Comparison of ENCODE assay signal across 27 mouse cellular contexts in genomic region chr6:145418856-145419255, GRCm38 (mm10).
DNase-seq lines count a peak whose midpoint lies in the region; ATAC-seq and TF ChIP-seq lines count a peak whose summit lies in the region.
"Had no signal": no experiment of that assay in that cellular context is flagged by ENCODE, and none has a peak within 500 bp of the region (broad histone marks: within the 10 kb centered on the region; RNA-seq: fewer than 3 reads in every experiment).

No protein-coding gene starts in this region.

- no peak for TF ChIP-seq CTCF in intestine, postnatal 0 days (IDR thresholded peaks at IDR 0.05; ENCODE audit: low read depth)

- H3K4me1 ChIP-seq in heart, embryonic 11.5 days (ENCODE audit: control insufficient read depth, insufficient read depth, low read length): peaks cover 3% of the 10 kb centered on the region; the same call in 1 of the 2 replicates
- no peaks in the 10 kb centered on the region for H3K4me1 ChIP-seq in intestine, embryonic 14.5 days (replicated peaks; ENCODE audit: control insufficient read depth, insufficient read depth, low read length)
- no peaks in the 10 kb centered on the region for H3K4me1 ChIP-seq in intestine, postnatal 0 days (replicated peaks; ENCODE audit: control insufficient read depth, insufficient read depth, low read length)
- no peaks in the 10 kb centered on the region for H3K4me1 ChIP-seq in midbrain, embryonic 11.5 days (ENCODE audit: control insufficient read depth, insufficient read depth, low read length)
- no peaks in the 10 kb centered on the region for H3K4me1 ChIP-seq in midbrain, embryonic 16.5 days (ENCODE audit: control insufficient read depth, insufficient read depth, low read length)
- H3K4me1 ChIP-seq: forebrain, embryonic 10.5 days; forebrain, embryonic 13.5 days; forebrain, embryonic 15.5 days had no signal

- H3K9ac ChIP-seq in heart, embryonic 11.5 days (ENCODE audit: low read depth, low read length): no peak overlapping the region
- H3K9ac ChIP-seq in intestine, embryonic 14.5 days (ENCODE audit: low read length): no peak overlapping the region
- H3K9ac ChIP-seq in intestine, postnatal 0 days (ENCODE audit: low read depth, low read length): no peak overlapping the region
- H3K9ac ChIP-seq in midbrain, embryonic 11.5 days (ENCODE audit: low read length): no peak overlapping the region
- H3K9ac ChIP-seq in midbrain, embryonic 16.5 days (ENCODE audit: low read depth, low read length): no peak overlapping the region
- H3K9ac ChIP-seq: embryonic facial prominence, embryonic 13.5 days; embryonic facial prominence, embryonic 15.5 days; forebrain, embryonic 13.5 days; forebrain, embryonic 15.5 days had no signal

- no peak overlapping the region for H3K4me2 ChIP-seq in heart, embryonic 11.5 days
- H3K4me2 ChIP-seq in intestine, embryonic 14.5 days (ENCODE audit: low read length): no peak overlapping the region
- no peak overlapping the region for H3K4me2 ChIP-seq in intestine, postnatal 0 days (replicated peaks; ENCODE audit: low read depth)
- H3K4me2 ChIP-seq in midbrain, embryonic 11.5 days: no peak overlapping the region
- H3K4me2 ChIP-seq in midbrain, embryonic 16.5 days (ENCODE audit: low read length): no peak overlapping the region
- H3K4me2 ChIP-seq: embryonic facial prominence, embryonic 13.5 days; embryonic facial prominence, embryonic 15.5 days; forebrain, embryonic 13.5 days; forebrain, embryonic 15.5 days had no signal

- DNase-seq in heart, adult 11 months: peak; percentile 72
- peak; percentile 47 for DNase-seq in intestine, embryonic 14.5 days (ENCODE audit: low spot score)
- peak; percentile 66 for DNase-seq in midbrain, embryonic 11.5 days (ENCODE audit: low spot score, missing footprints)
- no peak for DNase-seq in MN1 (ENCODE audit: low spot score)
- DNase-seq: adrenal gland, adult 2 months; adrenal gland, postnatal 10 days; adrenal gland, postnatal 25 days; B cell, adult 2 months; cerebellum, adult 11 months; cerebellum, adult 18-20 months; cerebellum, adult 8-10 months; cerebellum, adult 9-11 months; cerebellum, postnatal 14 days; cerebellum, postnatal 36 days; embryo, embryonic 11 days had no signal

- no peak for ATAC-seq in heart, embryonic 11.5 days (replicated peaks; ENCODE audit: insufficient number of reproducible peaks, low FRiP score, low TSS enrichment)
- no peak for ATAC-seq in intestine, embryonic 14.5 days (replicated peaks; ENCODE audit: low FRiP score, low TSS enrichment, low read depth)
- no peak for ATAC-seq in intestine, postnatal 0 days
- no peak for ATAC-seq in midbrain, embryonic 11.5 days (ENCODE audit: low FRiP score)
- ATAC-seq in midbrain, embryonic 16.5 days: no peak
- ATAC-seq: CD4-positive, CD25-positive, alpha-beta regulatory T cell, adult 4 months; forebrain, embryonic 13.5 days; forebrain, embryonic 15.5 days had no signal

- WGBS in heart, embryonic 11.5 days (ENCODE audit: insufficient replicate concordance): 92% methylated on average over 5 of the region's 5 CpGs
- WGBS in intestine, embryonic 14.5 days: 86% methylated on average over 5 of the region's 5 CpGs
- WGBS in intestine, postnatal 0 days: 91% methylated on average over 5 of the region's 5 CpGs
- WGBS in midbrain, embryonic 11.5 days: 92% methylated on average over 5 of the region's 5 CpGs
- 97% methylated on average over 5 of the region's 5 CpGs for WGBS in midbrain, embryonic 16.5 days

- H3K36me3 ChIP-seq in heart, embryonic 11.5 days (ENCODE audit: control insufficient read depth, insufficient read depth, low read length): no peaks in the 10 kb centered on the region
- no peaks in the 10 kb centered on the region for H3K36me3 ChIP-seq in intestine, embryonic 14.5 days (ENCODE audit: control insufficient read depth, insufficient read depth, low read length)
- H3K36me3 ChIP-seq in intestine, postnatal 0 days (ENCODE audit: control insufficient read depth, insufficient read depth): no peaks in the 10 kb centered on the region
- H3K36me3 ChIP-seq in midbrain, embryonic 11.5 days (ENCODE audit: control insufficient read depth, insufficient read depth, low read length): no peaks in the 10 kb centered on the region
- no peaks in the 10 kb centered on the region for H3K36me3 ChIP-seq in midbrain, embryonic 16.5 days (ENCODE audit: control insufficient read depth, insufficient read depth, low read length)
- H3K36me3 ChIP-seq: embryonic facial prominence, embryonic 13.5 days; embryonic facial prominence, embryonic 15.5 days; forebrain, embryonic 10.5 days; forebrain, embryonic 15.5 days; G1E had no signal

- H3K4me3 ChIP-seq in heart, embryonic 11.5 days (ENCODE audit: low read depth, low read length): no peak overlapping the region
- H3K4me3 ChIP-seq in intestine, embryonic 14.5 days (ENCODE audit: low read depth, low read length): no peak overlapping the region
- H3K4me3 ChIP-seq in intestine, postnatal 0 days (ENCODE audit: low read depth, low read length): no peak overlapping the region
- H3K4me3 ChIP-seq in midbrain, embryonic 11.5 days (ENCODE audit: low read depth, low read length): no peak overlapping the region
- no peak overlapping the region for H3K4me3 ChIP-seq in midbrain, embryonic 16.5 days (ENCODE audit: low read depth, low read length)
- H3K4me3 ChIP-seq: embryonic facial prominence, embryonic 13.5 days; embryonic facial prominence, embryonic 15.5 days; erythroblast, embryonic 14.5 days; forebrain, embryonic 10.5 days; forebrain, embryonic 13.5 days; forebrain, embryonic 15.5 days had no signal

- H3K9me3 ChIP-seq in heart, embryonic 11.5 days (replicated peaks; ENCODE audit: control insufficient read depth, low read length): no peaks in the 10 kb centered on the region
- H3K9me3 ChIP-seq in intestine, embryonic 14.5 days (ENCODE audit: control insufficient read depth, low read length): no peaks in the 10 kb centered on the region
- no peaks in the 10 kb centered on the region for H3K9me3 ChIP-seq in intestine, postnatal 0 days (ENCODE audit: control insufficient read depth)
- no peaks in the 10 kb centered on the region for H3K9me3 ChIP-seq in midbrain, embryonic 11.5 days (ENCODE audit: control insufficient read depth, low read length)
- no peaks in the 10 kb centered on the region for H3K9me3 ChIP-seq in midbrain, embryonic 16.5 days (replicated peaks; ENCODE audit: control insufficient read depth, low read length, poor library complexity, severe bottlenecking)
- H3K9me3 ChIP-seq: embryonic facial prominence, embryonic 13.5 days; embryonic facial prominence, embryonic 15.5 days; forebrain, embryonic 10.5 days; forebrain, embryonic 13.5 days; forebrain, embryonic 15.5 days had no signal

- no peaks in the 10 kb centered on the region for H3K27me3 ChIP-seq in heart, embryonic 11.5 days (ENCODE audit: control insufficient read depth, insufficient read depth, low read length)
- no peaks in the 10 kb centered on the region for H3K27me3 ChIP-seq in intestine, embryonic 14.5 days (replicated peaks; ENCODE audit: control insufficient read depth, insufficient read depth, low read length)
- 0 out of 2 replicates have a peak, but pooled peaks cover 3% of the 10 kb centered on the region for H3K27me3 ChIP-seq in intestine, postnatal 0 days (replicated peaks; ENCODE audit: control insufficient read depth, insufficient read depth, low read length)
- H3K27me3 ChIP-seq in midbrain, embryonic 11.5 days (ENCODE audit: control insufficient read depth, insufficient read depth, low read length): no peaks in the 10 kb centered on the region
- no peaks in the 10 kb centered on the region for H3K27me3 ChIP-seq in midbrain, embryonic 16.5 days (ENCODE audit: control insufficient read depth, insufficient read depth, low read depth, low read length)
- H3K27me3 ChIP-seq: CH12.LX; embryonic facial prominence, embryonic 13.5 days; embryonic facial prominence, embryonic 15.5 days; forebrain, embryonic 13.5 days; forebrain, embryonic 15.5 days had no signal

- H3K27ac ChIP-seq in heart, embryonic 11.5 days (ENCODE audit: low read depth, low read length): no peak overlapping the region
- no peak overlapping the region for H3K27ac ChIP-seq in intestine, embryonic 14.5 days (ENCODE audit: low read depth)
- H3K27ac ChIP-seq in intestine, postnatal 0 days (ENCODE audit: low read depth, low read length): no peak overlapping the region
- H3K27ac ChIP-seq in midbrain, embryonic 11.5 days (ENCODE audit: low read depth, low read length): no peak overlapping the region
- H3K27ac ChIP-seq in midbrain, embryonic 16.5 days (ENCODE audit: low read length): no peak overlapping the region
- H3K27ac ChIP-seq: embryonic facial prominence, embryonic 15.5 days; forebrain, embryonic 10.5 days; forebrain, embryonic 13.5 days; forebrain, embryonic 15.5 days had no signal
